Comparison of ENCODE assay signal across 8 mouse cellular contexts in the genomic region with DNA sequence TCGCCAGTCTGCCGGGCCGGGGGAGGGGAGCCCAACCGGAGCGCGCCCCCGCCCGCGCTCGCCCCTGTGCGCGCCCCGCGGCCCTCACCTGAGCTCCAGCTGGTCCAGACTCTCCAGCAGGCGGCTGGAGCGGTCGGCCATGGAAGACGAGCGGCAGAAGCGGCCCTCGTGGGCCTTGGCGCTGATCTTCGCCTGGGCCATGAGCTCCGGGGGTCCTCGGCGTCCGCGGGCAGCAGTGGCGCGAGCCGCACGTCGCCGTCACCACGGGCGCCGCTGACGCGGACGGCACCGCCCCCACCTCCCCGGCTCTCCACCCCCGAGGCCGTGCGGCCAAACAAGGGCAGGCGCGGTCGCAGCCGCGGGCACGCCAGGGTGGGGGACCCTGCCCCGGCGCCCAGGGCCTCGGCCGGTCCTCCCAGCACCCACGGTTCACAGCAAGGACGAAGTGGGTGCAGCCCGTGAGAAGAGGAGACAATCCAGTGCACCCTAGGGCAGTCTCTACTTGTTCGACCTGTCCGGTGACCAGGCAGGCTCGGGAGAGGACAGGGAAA. TPM values are rescaled to one million over a fixed set of nuclear protein-coding genes. Genes with fewer than 3 reads are reported as not detected.
DNase-seq lines count a peak whose midpoint lies in the region; ATAC-seq and TF ChIP-seq lines count a peak whose summit lies in the region.

A gene (minus strand): TSS at position 305 of the 551 bp plus-strand sequence.

- H3K9ac ChIP-seq in ES-E14 (ENCODE audit: insufficient read depth, low read depth, low read length, poor library complexity, severe bottlenecking), result peak within 1 kb of the TSS; percentile 47
- H3K9ac ChIP-seq in forebrain, embryonic 15.5 days (replicated peaks), result peak within 1 kb of the TSS; percentile 61

- DNase-seq in ES-E14 (ENCODE audit: low read depth, low spot score), result no peak
- peak; percentile 72 for DNase-seq in cerebellum, adult 11-12 months
- peak; percentile 70 to 76 for DNase-seq in heart, postnatal 36 days
- peak; percentile 60 to 74 for DNase-seq in layer of hippocampus, postnatal 10 days (ENCODE audit: low spot score in 2 of 2)
- peak; percentile 52 for DNase-seq in lung, postnatal 25 days (ENCODE audit: low spot score)
- DNase-seq in retina, postnatal 1 day, result peak; percentile 78
- DNase-seq in urinary bladder, adult 18-20 months (ENCODE audit: low spot score in 2 of 2), result peak; percentile 53 to 80

- no peak within 1 kb of the TSS for H3K27ac ChIP-seq in ES-E14 (ENCODE audit: insufficient read depth, low read depth, low read length, poor library complexity, severe bottlenecking)
- H3K27ac ChIP-seq in forebrain, embryonic 15.5 days (replicated peaks), result no peak within 1 kb of the TSS

- H3K4me3 ChIP-seq in ES-E14 (ENCODE audit: insufficient read depth in 1 of 2, low read depth in 1 of 2, low read length in 2 of 2, poor library complexity in 1 of 2, severe bottlenecking in 1 of 2), result peak within 1 kb of the TSS; percentile 64 to 85
- peak within 1 kb of the TSS; percentile 77 for H3K4me3 ChIP-seq in forebrain, embryonic 15.5 days

- under 1% methylated on average over 61 of the region's 61 CpGs for WGBS in forebrain, embryonic 15.5 days

- H3K4me1 ChIP-seq in ES-E14 (ENCODE audit: control insufficient read depth in 2 of 2, insufficient read depth in 2 of 2, low read length in 2 of 2, poor library complexity in 1 of 2), result peaks cover 5 to 6% of the 10 kb centered on the region in 2 experiments; a peak in 3 of 4 replicates
- H3K4me1 ChIP-seq in forebrain, embryonic 15.5 days, result peaks cover 30% of the 10 kb centered on the region

- no peaks in the 10 kb centered on the region for H3K9me3 ChIP-seq in ES-E14 (ENCODE audit: control insufficient read depth, insufficient read depth, low read depth, low read length)
- H3K9me3 ChIP-seq in forebrain, embryonic 15.5 days, result no peaks in the 10 kb centered on the region

- H3K36me3 ChIP-seq in ES-E14 (ENCODE audit: control insufficient read depth, insufficient read depth, low read length, poor library complexity, severe bottlenecking), result no peaks in the 10 kb centered on the region; the same call in 1 of the 2 replicates
- peaks cover 18% of the 10 kb centered on the region for H3K36me3 ChIP-seq in forebrain, embryonic 15.5 days

- peak within 1 kb of the TSS; percentile 95 for H3K4me2 ChIP-seq in forebrain, embryonic 15.5 days (replicated peaks)

- intact Hi-C loops in heart, postnatal 36 days (cut with DNase I), result loop anchor here (5.0 to 10.0 kb wide), 2 partner anchors 55 to 207 kb away; a partner anchor contains a TSS

- ATAC-seq in forebrain, embryonic 15.5 days (replicated peaks), result peak; percentile 90

- in situ Hi-C loops in ES-E14 (cut with MboI; ENCODE audit: low sequenced_read_pairs in 2 of 2, unreplicated experiment in 2 of 2), result no loop called here

- no peaks in the 10 kb centered on the region for H3K27me3 ChIP-seq in forebrain, embryonic 15.5 days

TF ChIP-seq in ES-E14, 5 proteins besides CTCF, POLR2A, EP300 and RAD21:
- TF ChIP-seq ZC3H11A (IDR thresholded peaks at IDR 0.05; ENCODE audit: borderline replicate concordance, low read depth, low read length) (no peak), HCFC1 (IDR thresholded peaks at IDR 0.05; ENCODE audit: borderline replicate concordance, insufficient read depth, low read length) (no peak), CHD2 (IDR thresholded peaks at IDR 0.05; ENCODE audit: low read depth, low read length) (no peak), MAFK (IDR thresholded peaks at IDR 0.05; ENCODE audit: insufficient read depth, low read depth, low read length) (no peak), ZNF384 (IDR thresholded peaks at IDR 0.05; ENCODE audit: low read depth, low read length) (no peak)
TF ChIP-seq in ES-E14: peak in this region for 0.

RNA-seq across cellular contexts. Expression of the gene that starts here (rescaled TPM):
- 5.2 and 14.8 TPM in 2 replicates for total RNA-seq in ES-E14 (2012; rRNA removed)
- polyA plus RNA-seq in forebrain, embryonic 15.5 days (2015; fragmentation: Nextera tagmentation; extraction: Ambion mirVana), result 23.7 and 25.0 TPM in 2 replicates
- total RNA-seq in heart, postnatal 36 days (2021), result 10 to 100 TPM; 32.7 to 33.2 TPM
- 10 to 100 TPM; 16.6 to 20.9 TPM for total RNA-seq in layer of hippocampus, postnatal 10 days (2021)
